Mouse (Mus musculus) kidney, postnatal 14 days (tissue): ENCODE data around the gene Tbc1d15.
A peak's percentile ranks its signal among the peaks of the same experiment; 100 is the strongest.
"Not testable (repeated sequence)": the region's sequence is repeated elsewhere in the genome, so short reads cannot be mapped to it uniquely, and the experiment has no call there.

ENCODE experiments used
- DNase-seq: peaks from one replicate; pipeline ENCODE4 v3.0.0; 2022; ENCODE audit warnings: mixed read lengths

Tbc1d15 gene

DNA sequence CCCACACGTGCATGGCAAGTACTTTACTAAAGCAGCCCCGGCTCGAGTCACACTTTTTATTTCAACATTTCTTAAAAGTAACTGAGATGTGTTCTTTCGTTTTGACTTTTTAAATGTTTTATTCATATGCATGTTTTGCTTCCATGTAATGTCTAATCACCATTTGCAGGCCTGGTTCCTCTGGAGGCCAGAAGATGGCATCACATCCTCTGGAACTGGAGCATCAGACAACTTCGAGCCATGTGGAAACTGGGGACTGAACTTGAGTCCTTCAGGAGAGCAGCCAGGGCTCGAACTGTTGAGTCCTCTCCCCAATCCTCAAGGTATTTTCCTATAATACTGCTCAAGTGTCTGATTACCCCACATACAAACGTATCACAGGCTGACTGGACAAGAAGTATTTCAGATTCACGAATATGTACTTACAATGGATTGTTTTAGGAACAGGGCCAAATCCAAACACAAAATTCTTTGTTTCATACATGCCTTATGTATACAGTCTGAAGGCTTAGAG, 10.1 kb downstream of the Tbc1d15 start:
- peak; percentile 11 for DNase-seq

DNA sequence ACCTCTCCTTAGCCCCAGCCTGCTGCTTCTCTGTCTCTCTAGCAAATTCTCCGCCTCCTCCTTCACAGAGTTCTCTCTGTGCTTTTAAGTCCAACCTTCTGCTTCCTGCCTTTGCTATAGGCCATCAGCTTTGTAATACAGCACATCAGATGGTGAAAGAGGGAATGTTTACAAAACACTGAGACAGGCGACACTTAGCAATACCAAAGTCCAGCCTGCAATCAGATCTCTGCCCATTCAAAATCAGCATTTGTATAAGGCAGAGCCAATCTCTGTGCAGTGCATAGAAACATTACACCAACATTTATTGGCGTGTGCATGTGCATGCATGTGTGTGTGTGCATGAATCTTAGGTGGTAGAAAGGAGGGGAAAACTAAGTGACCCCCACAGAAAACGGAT, 13.3 kb downstream of the Tbc1d15 start:
- DNase-seq: no peak

DNA sequence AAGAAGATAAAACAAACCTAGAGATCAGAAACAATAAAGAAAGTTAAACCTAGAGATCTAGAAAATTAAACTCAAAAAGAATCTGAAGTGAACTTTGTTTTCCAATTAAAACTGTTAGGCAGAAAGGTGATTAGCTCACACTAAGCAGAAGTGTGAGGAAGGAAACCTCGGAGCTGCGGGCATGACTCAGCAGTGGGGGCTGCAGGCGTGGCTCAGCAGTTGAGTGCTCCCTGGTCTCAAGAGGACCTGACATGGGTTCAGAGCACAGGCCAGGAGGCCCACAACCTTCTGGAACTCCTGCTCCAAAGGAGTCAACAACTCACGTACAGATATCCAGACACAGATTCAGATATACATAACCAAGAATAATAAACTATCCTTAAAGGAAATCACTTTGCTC, 14.5 kb downstream of the Tbc1d15 start:
- DNase-seq: no peak

- DNase-seq: no peak
These were observed 15.8 kb downstream of the Tbc1d15 start for GRCm38 (mm10) chr10:115235501-115235900.

DNA sequence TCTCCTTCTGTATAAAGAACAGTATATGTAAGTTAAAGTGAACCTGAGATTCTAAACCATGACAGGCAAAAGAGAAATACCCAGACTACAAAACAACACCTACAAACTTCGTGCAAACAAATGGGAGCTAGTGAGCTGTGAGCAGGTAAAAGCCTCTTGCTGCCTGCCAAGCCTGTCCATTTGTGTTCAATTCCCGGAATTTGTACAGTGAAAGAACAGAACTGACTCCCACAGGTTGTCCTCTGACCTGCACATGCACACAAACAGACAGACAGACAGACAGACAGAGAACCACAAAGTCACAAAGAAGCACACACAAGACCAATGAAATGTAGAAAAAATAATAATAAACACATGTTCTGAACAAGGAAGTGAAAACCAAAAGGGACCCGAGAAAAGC, 17.5 kb downstream of the Tbc1d15 start:
- DNase-seq: no peak

DNA sequence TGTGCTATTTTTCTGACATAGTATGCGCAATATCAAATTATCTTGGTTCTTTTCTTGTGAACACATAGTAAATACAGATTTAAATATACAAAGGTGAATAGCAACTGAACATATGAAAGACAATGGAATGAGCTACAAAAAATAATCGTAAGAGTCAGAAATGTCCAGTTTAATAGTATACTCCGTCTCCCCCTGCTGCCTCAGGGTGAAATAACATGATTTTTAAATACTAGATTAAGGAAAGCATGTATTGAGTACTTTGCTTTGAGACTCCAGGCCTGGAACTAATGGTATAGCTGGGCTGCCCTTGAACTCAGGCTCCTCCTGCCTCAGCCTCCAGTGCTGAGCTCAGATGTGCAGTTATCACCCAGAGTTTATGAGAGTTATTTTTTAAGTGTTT, 18.8 kb downstream of the Tbc1d15 start:
- DNase-seq: no peak

DNA sequence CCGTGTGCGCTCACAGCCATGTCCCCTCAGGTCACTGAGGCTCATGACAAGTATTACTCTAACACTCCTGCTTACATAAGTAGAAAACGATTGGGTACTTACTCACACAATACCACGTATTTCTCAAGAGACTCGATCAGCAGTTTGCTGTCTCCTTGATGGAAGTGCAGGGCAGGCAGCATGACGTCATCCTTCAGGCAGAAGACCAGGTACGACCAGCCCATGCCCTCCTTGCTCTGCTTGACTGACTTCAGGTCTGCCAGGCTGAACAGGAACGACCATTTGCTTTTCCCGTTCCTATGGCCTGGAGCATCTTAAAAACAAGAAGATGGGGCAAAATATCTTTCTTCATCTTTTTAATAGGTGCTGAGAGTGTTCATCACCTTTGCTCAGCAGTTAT, 22.2 kb downstream of the Tbc1d15 start:
- no peak for DNase-seq

DNA sequence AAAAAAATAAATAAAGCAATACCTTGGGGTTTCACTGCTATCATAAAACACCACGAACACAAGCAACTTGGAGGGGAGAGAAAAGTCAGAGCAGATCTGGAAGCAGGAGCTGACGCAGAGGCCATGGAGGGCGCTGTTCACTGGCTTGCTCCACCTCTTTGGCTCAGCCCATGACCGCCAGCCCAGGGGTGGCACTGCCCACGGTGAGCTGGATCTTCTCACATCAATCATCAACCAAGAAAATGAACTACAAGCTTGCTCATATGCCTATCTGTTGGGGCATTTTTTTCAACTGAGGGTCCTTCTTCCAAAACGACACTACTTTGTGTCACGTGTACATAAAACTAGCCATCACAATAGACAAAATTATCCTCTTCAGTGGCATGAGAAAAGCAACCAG, 24.7 kb downstream of the Tbc1d15 start:
- peak; percentile 24 for DNase-seq

DNA sequence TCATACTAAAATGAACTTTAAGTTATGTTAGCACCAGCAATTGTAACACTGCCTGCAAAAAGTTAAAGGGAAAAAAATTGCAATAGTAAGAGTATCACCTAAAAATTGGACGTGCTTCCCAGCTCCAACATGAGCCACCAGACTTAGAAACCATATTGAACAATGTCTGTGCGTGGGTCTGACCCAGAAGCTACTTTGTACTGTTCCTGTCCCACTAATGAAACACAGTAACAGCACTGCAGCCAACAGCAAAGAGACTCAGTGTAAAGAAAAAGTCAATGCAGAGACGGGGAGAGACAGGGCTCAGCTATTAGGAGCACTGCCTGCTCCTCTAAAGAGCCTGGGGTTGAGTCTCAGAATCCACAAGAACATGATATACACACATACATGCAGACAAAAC, 27.4 kb downstream of the Tbc1d15 start:
- DNase-seq: no peak

GRCm38 (mm10) chr10:115212916-115213580, 38.2 kb downstream of the Tbc1d15 start:
- DNase-seq: no peak

- DNase-seq: no peak
These were observed 45.4 kb downstream of the Tbc1d15 start for GRCm38 (mm10) chr10:115205825-115206224.

DNA sequence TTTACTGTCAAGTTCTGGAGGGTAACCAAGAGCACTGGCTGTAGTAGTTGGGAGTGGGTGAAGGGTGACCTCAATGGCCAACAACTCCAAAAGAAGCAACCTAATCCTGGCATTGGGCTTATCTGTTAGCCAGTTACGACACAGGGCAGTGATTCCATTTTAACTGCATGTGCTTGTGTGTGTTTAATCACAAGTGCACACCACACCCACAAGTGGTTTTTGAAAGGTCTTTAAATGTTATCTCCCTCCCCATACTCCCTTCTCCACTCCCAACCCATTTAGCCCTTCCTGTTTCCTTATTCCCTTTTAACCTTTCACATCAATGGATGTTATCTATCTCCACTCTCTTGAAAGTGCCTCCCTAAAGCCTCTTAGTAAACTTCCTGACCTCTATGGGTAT, 46.0 kb downstream of the Tbc1d15 start:
- no peak for DNase-seq

- no peak for DNase-seq
These were observed 60.1 kb downstream of the Tbc1d15 start for GRCm38 (mm10) chr10:115191214-115191613.

DNA sequence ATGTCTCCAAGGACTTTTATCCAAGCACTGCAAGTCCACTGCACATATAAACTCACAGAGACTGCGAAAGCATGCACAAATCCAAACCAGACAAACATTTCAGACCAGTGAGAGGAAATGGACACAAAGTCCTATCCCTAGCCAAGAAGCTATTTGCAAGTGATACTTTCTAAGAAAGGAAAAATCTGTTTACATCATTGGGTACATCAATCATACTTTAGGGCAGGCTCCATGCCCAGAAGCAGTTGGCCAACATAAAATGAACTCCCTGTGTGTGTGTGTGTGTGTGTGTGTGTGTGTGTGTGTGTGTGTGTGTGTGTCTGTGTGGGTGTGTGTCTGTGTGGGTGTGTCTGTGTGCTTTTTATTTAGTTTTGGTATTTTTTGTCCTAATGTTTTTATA, 63.9 kb downstream of the Tbc1d15 start:
- DNase-seq: no peak

DNA sequence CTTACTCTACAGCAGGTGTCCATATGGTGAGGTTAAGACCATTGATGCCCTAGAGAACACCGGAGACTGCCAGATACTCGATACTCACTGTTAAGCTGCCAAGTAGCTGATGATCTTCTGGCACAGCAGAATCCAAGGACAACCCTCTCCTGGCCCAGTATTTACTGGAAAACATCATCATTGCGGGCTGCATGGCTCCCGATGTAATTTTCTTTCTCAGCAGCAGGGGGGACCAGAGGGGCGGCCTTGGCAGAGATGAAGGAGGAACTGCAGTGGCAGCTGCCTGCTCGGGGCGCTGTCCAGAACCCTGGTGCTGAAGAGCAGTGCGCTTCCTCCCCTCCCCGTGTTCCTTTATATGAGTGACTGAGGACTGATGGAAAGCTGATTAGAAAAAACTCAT, 66.6 kb downstream of the Tbc1d15 start, which contains the start of gene Tph2:
Tph2 (minus strand) TSS at position 326 of the 400 bp plus-strand sequence.
- peak; percentile 82 for DNase-seq

GRCm38 (mm10) chr10:115181034-115181433, 70.2 kb downstream of the Tbc1d15 start:
- no peak for DNase-seq

DNA sequence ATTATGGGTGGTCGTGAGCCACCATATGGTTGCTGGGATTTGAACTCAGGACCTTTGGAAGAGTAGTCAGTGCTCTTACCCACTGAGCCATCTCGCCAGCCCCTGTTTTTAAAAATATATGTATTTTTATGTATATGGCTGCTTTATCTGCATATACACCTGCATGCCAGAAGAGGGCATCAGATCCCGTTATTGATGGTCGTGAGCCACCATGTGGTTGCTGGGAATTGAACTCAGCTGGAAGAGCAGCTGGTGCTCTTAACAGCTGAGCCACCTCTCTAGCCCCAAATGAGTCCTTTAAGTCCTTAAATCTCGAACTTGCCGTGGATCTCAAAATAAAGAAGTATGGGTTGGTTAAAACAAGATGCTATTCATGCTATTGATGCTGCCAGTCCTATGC, 73.2 kb downstream of the Tbc1d15 start:
- DNase-seq: not testable (repeated sequence)

- peak; percentile 1 for DNase-seq
These were observed 75.7 kb downstream of the Tbc1d15 start for GRCm38 (mm10) chr10:115175591-115175991.

DNA sequence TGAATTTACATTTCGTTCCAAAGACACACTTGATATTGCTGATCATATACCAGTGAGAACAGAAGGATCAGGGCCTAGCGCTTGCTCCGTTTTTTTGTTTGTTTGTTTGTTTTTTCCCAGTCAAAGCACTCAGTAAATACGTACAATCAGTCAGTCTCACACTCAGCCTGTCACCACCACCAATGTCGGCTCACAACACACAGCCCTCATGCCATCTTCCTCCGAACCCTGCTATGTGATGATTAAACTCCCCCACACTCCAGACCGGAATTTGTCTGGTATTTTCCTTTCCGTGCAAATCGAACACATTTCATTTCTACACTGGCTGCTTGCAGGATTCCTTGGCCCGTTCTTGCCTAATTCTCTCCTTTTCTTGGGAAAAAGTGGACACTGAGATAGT, 77.9 kb downstream of the Tbc1d15 start:
- DNase-seq: no peak

DNA sequence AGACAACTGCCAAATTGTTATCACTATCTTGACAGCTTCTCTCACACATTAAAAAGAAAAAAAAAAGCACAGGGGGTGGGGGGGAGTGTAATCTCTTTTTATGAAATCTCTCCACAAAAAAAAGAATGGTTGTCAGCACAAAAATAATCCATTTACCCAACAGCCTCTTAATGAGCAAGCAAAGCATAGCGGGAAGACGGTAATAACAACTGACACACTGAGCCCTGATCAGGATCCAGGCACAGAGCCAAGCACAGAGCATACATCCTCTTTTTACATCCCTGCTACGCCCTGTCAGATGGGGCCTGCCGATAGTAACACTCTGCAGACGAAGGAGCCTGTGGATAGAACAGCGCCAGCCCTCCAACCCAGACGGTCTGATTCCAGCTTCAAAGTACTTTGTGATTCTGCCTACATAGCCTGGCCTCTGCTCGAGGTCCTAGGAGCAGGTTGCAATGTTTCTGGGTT, 79.9 kb downstream of the Tbc1d15 start:
- no peak for DNase-seq

GRCm38 (mm10) chr10:115170496-115171350, 80.5 kb downstream of the Tbc1d15 start:
- no peak for DNase-seq

DNA sequence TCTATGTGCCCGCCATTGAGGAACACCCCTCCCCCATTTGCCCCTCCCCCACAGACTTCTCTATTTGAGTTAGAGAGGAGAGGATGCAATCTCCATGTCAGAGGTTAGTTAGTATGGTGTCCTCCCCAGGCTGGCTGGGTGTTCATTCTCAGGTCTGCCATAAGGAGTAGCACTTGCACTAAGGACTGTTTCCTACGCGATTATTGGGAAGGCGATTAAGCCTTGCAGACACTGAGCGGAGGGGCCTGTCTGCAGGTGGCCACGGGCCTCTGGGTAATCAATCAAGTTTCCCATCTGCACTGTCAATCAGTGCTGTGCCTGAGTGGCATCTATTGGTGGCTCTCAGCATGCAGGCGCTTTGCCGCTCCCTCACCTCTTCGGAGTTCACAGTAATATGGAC, 81.9 kb downstream of the Tbc1d15 start:
- no peak for DNase-seq

DNA sequence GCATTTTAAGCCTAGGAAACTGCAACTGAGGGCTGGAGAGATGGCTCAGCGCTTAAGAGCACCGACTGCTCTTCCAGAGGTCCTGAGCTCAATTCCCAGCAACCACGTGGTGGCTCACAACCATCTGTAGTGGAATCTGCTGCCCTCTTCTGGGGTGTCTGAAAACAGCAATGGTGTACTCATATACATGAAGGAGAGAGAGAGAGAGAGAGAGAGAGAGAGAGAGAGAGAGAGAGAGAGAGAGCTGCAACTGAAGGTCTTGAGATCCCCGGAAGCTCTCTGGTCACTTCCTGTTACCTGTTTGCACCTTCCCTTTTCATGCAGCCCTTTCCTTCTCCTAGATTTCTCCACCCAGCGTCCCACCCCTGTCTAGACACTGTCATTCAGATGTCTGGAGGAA, 91.0 kb downstream of the Tbc1d15 start:
- no peak for DNase-seq
